Mouse (Mus musculus) myocyte (in vitro differentiated cells): ENCODE data around the gene Rbm47. TPM values are rescaled to one million over a fixed set of nuclear protein-coding genes. Genes with fewer than 3 reads are reported as not detected.

Experiments
- H3K27me3 ChIP-seq: one replicate; pipeline ENCODE4 v1.6.1; 2011; ENCODE audit not compliant: control insufficient read depth, insufficient read depth, insufficient read length
- H3K36me3 ChIP-seq: one replicate; pipeline ENCODE4 v1.6.1; 2011; ENCODE audit not compliant: control insufficient read depth, insufficient read depth
- H3K4me2 ChIP-seq: one replicate; pipeline ENCODE4 v1.6.1; 2011; ENCODE audit warnings: low read depth, control low read depth
- H3K4me3 ChIP-seq: one replicate; pipeline ENCODE4 v1.5.1; 2011; ENCODE audit warnings: mild to moderate bottlenecking, control low read depth, moderate library complexity
- H3K79me2 ChIP-seq: one replicate; pipeline ENCODE4 v1.6.1; 2011; ENCODE audit not compliant: control insufficient read depth, insufficient read depth
- H3ac ChIP-seq: one replicate; pipeline ENCODE4 v1.6.1; 2011; ENCODE audit not compliant: control insufficient read depth, insufficient read length
- CEBPB ChIP-seq: IDR thresholded peaks from 2 replicates; pipeline ENCODE4 v1.6.1; 2011; ENCODE audit warnings: mild to moderate bottlenecking, moderate library complexity; ENCODE audit not compliant: poor library complexity, insufficient read depth, severe bottlenecking
- E2F4 ChIP-seq: IDR thresholded peaks from one replicate; pipeline ENCODE4 v1.6.1; 2011; ENCODE audit warnings: mild to moderate bottlenecking, control low read depth, moderate library complexity; ENCODE audit not compliant: insufficient read depth
- MAX ChIP-seq: IDR thresholded peaks from one replicate; pipeline ENCODE4 v1.6.1; 2011; ENCODE audit warnings: low read depth, mild to moderate bottlenecking, control low read depth
- MYOD1 ChIP-seq, 3 experiments: IDR thresholded peaks; one replicate each; pipeline ENCODE4 v1.6.1; 2011; ENCODE audit warnings: control low read depth in 2 of 3, low read depth in 2 of 3, mild to moderate bottlenecking in 2 of 3, moderate library complexity in 1 of 3; ENCODE audit not compliant: insufficient read length in 2 of 3, control insufficient read depth in 1 of 3
- MYOG ChIP-seq, 3 experiments: IDR thresholded peaks; one replicate each; pipeline ENCODE4 v1.6.1; 2011; ENCODE audit warnings: control low read depth in 2 of 3, low read depth in 2 of 3, mild to moderate bottlenecking in 2 of 3; ENCODE audit not compliant: insufficient read length in 2 of 3, control insufficient read depth in 1 of 3, insufficient read depth in 1 of 3
- POLR2A ChIP-seq: IDR thresholded peaks from one replicate; pipeline ENCODE4 v1.6.1; 2011; ENCODE audit warnings: low read depth, mild to moderate bottlenecking, control low read depth, moderate library complexity; ENCODE audit not compliant: insufficient read length
- POLR2AphosphoS2 ChIP-seq: IDR thresholded peaks from one replicate; pipeline ENCODE4 v1.6.1; 2011; ENCODE audit warnings: low read depth, control low read depth; ENCODE audit not compliant: insufficient read length
- REST ChIP-seq: IDR thresholded peaks from one replicate; pipeline ENCODE4 v1.6.1; 2011; ENCODE audit warnings: mild to moderate bottlenecking, control low read depth, moderate library complexity; ENCODE audit not compliant: insufficient read depth, insufficient read length
- SRF ChIP-seq: IDR thresholded peaks from one replicate; pipeline ENCODE4 v1.6.1; 2011; ENCODE audit warnings: low read depth; ENCODE audit not compliant: control insufficient read depth, insufficient read length
- TCF12 ChIP-seq: IDR thresholded peaks from one replicate; pipeline ENCODE4 v1.6.1; 2011; ENCODE audit warnings: mild to moderate bottlenecking, control low read depth; ENCODE audit not compliant: poor library complexity, insufficient read depth, severe bottlenecking
- TCF3 ChIP-seq: IDR thresholded peaks from one replicate; pipeline ENCODE4 v1.6.1; 2011; ENCODE audit warnings: low read depth, control low read depth; ENCODE audit not compliant: insufficient read length
- USF1 ChIP-seq: IDR thresholded peaks from one replicate; pipeline ENCODE4 v1.6.1; 2011; ENCODE audit warnings: low read depth, mild to moderate bottlenecking, control low read depth, moderate library complexity
- polyA plus RNA-seq: library from polyadenylated mRNA; unstranded; fragments of >200 nt; fragmentation: generic; extraction: Trizol; gene quantifications from one replicate; pipeline ENCODE4 v1.2.1, GENCODE M21; 2012; ENCODE audit warnings: missing spikeins

Rbm47 gene
- polyA plus RNA-seq, 1 experiment: 0.10 TPM

GRCm38 (mm10) chr5:66004134-66004925 lies 168.6 kb downstream of the Rbm47 start, which contains the start of gene 9130230L23Rik:
Gene 9130230L23Rik, minus strand, starts transcription at chr5:66004285.
- Histone ChIP-seq H3ac (no peak within 1 kb of the TSS), H3K27me3 (no peaks in the 10 kb centered on the region), H3K4me2 (no peak within 1 kb of the TSS), H3K4me3 (no peak within 1 kb of the TSS), H3K36me3 (no peaks in the 10 kb centered on the region), H3K79me2 (no peaks in the 10 kb centered on the region)
- TF ChIP-seq MYOD1 (IDR thresholded peaks at IDR 0.05; ENCODE audit: control insufficient read depth in 1 of 3, insufficient read length in 2 of 3, low read depth in 2 of 3): no peak
- TF ChIP-seq CEBPB: no peak
- no peak for TF ChIP-seq SRF
- no peak for TF ChIP-seq TCF3
- TF ChIP-seq TCF12: no peak
- no peak for TF ChIP-seq E2F4
- no peak for TF ChIP-seq MAX
- TF ChIP-seq POLR2AphosphoS2: no peak

- no peak for TF ChIP-seq MYOG (IDR thresholded peaks at IDR 0.05; ENCODE audit: control insufficient read depth in 1 of 3, insufficient read depth in 1 of 3, insufficient read length in 2 of 3, low read depth in 2 of 3)
- no peak for TF ChIP-seq CEBPB
- H3K36me3 ChIP-seq: no peaks in the 10 kb centered on the region
- H3K27me3 ChIP-seq: no peaks in the 10 kb centered on the region
- H3K4me3 ChIP-seq: no peak overlapping the region
- H3K4me2 ChIP-seq: no peak overlapping the region
- no peak overlapping the region for H3ac ChIP-seq
- H3K79me2 ChIP-seq: no peaks in the 10 kb centered on the region
Observed at GRCm38 (mm10) chr5:66001232-66001631, 171.7 kb downstream of the Rbm47 start.

GRCm38 (mm10) chr5:66000567-66001125 lies 172.3 kb downstream of the Rbm47 start:
- no peak for TF ChIP-seq USF1
- no peak for TF ChIP-seq REST
- no peak for TF ChIP-seq MYOD1 (IDR thresholded peaks at IDR 0.05; ENCODE audit: control insufficient read depth in 1 of 3, insufficient read length in 2 of 3, low read depth in 2 of 3)
- no peak for TF ChIP-seq MAX
- no peak for TF ChIP-seq POLR2A
- no peak for TF ChIP-seq TCF12
- Histone ChIP-seq H3K27me3 (no peaks in the 10 kb centered on the region), H3ac (no peak overlapping the region), H3K4me3 (no peak overlapping the region), H3K36me3 (no peaks in the 10 kb centered on the region), H3K4me2 (no peak overlapping the region), H3K79me2 (no peaks in the 10 kb centered on the region)

GRCm38 (mm10) chr5:66000074-66000473 lies 172.8 kb downstream of the Rbm47 start:
- Histone ChIP-seq H3K4me3 (no peak overlapping the region), H3K79me2 (no peaks in the 10 kb centered on the region), H3K27me3 (no peaks in the 10 kb centered on the region), H3ac (no peak overlapping the region), H3K4me2 (no peak overlapping the region), H3K36me3 (no peaks in the 10 kb centered on the region)
- TF ChIP-seq CEBPB (no peak), POLR2A (no peak)

- H3K36me3 ChIP-seq: no peaks in the 10 kb centered on the region
- H3K79me2 ChIP-seq: no peaks in the 10 kb centered on the region
- TF ChIP-seq REST: no peak
- H3K4me2 ChIP-seq: no peak overlapping the region
- no peaks in the 10 kb centered on the region for H3K27me3 ChIP-seq
- H3K4me3 ChIP-seq: no peak overlapping the region
- H3ac ChIP-seq: no peak overlapping the region
Observed at GRCm38 (mm10) chr5:65999106-65999505, 173.8 kb downstream of the Rbm47 start.

- H3K36me3 ChIP-seq: no peaks in the 10 kb centered on the region
- H3K4me3 ChIP-seq: no peak overlapping the region
- TF ChIP-seq MAX: no peak
- TF ChIP-seq MYOD1 (IDR thresholded peaks at IDR 0.05; ENCODE audit: control insufficient read depth in 1 of 3, insufficient read length in 2 of 3, low read depth in 2 of 3): no peak
- no peak for TF ChIP-seq SRF
- TF ChIP-seq POLR2AphosphoS2: no peak
- no peak for TF ChIP-seq POLR2A
- TF ChIP-seq USF1: no peak
- TF ChIP-seq TCF12: no peak
- no peak for TF ChIP-seq MYOG (IDR thresholded peaks at IDR 0.05; ENCODE audit: control insufficient read depth in 1 of 3, insufficient read depth in 1 of 3, insufficient read length in 2 of 3, low read depth in 2 of 3)
- TF ChIP-seq E2F4: no peak
- no peak for TF ChIP-seq REST
- TF ChIP-seq TCF3: no peak
- TF ChIP-seq CEBPB: no peak
- H3K4me2 ChIP-seq: no peak overlapping the region
- no peaks in the 10 kb centered on the region for H3K27me3 ChIP-seq
- H3ac ChIP-seq: no peak overlapping the region
- H3K79me2 ChIP-seq: no peaks in the 10 kb centered on the region
Observed at GRCm38 (mm10) chr5:65997813-65998212, 175.1 kb downstream of the Rbm47 start.
